Mouse (Mus musculus): ENCODE data around the gene Tspan14. TPM values are rescaled to one million over a fixed set of nuclear protein-coding genes. Genes with fewer than 3 reads are reported as not detected.

Tspan14 gene
- polyA plus RNA-seq, 1 experiment from 2014 or later: 61.7 TPM

DNA sequence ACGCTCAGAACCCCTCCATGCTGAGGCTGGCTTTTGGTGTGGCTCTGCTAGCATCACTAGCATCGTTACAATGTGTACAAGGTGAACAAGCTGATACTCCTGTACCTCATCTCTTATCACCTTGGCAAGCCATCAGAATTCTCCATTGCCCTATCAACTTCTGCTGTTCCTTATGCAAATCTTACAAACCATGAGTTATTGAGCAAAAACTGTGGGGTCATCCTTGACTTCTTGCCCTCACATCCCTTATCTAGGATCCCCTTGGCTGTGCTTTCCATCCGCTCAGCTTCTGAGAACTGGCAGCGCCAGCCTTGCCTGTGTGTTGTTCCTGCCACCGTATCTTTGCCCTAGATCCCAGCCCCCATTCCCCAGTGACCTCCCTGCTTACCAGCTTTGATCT is 22.2 kb upstream of the Tspan14 start:
- Histone ChIP-seq H3K4me3 (ENCODE audit: low read depth, low read length) (no peak overlapping the region), H3K9ac (ENCODE audit: low read depth, low read length) (no peak overlapping the region), H3K27ac (ENCODE audit: low read length) (no peak overlapping the region), H3K27me3 (ENCODE audit: control insufficient read depth, insufficient read depth, low read depth, low read length) (no peaks in the 10 kb centered on the region), H3K36me3 (ENCODE audit: control insufficient read depth, insufficient read depth, low read length) (no peaks in the 10 kb centered on the region), H3K9me3 (replicated peaks; ENCODE audit: control insufficient read depth, low read length, poor library complexity, severe bottlenecking) (no peaks in the 10 kb centered on the region), H3K4me1 (ENCODE audit: control insufficient read depth, insufficient read depth, low read length) (no peaks in the 10 kb centered on the region), H3K4me2 (ENCODE audit: low read length) (no peak overlapping the region)
- ATAC-seq: no peak
- 93% methylated on average over 5 of the region's 5 CpGs for WGBS

- Histone ChIP-seq H3K4me3 (ENCODE audit: low read depth, low read length) (no peak overlapping the region), H3K27ac (ENCODE audit: low read length) (no peak overlapping the region), H3K4me2 (ENCODE audit: low read length) (no peak overlapping the region), H3K4me1 (ENCODE audit: control insufficient read depth, insufficient read depth, low read length) (no peaks in the 10 kb centered on the region), H3K9ac (ENCODE audit: low read depth, low read length) (no peak overlapping the region), H3K27me3 (ENCODE audit: control insufficient read depth, insufficient read depth, low read depth, low read length) (no peaks in the 10 kb centered on the region), H3K36me3 (ENCODE audit: control insufficient read depth, insufficient read depth, low read length) (no peaks in the 10 kb centered on the region), H3K9me3 (replicated peaks; ENCODE audit: control insufficient read depth, low read length, poor library complexity, severe bottlenecking) (no peaks in the 10 kb centered on the region)
- WGBS: 82% methylated on average over 2 of the region's 2 CpGs
- no peak for ATAC-seq
Observed at GRCm38 (mm10) chr14:40987184-40987583, 20.6 kb upstream of the Tspan14 start.

DNA sequence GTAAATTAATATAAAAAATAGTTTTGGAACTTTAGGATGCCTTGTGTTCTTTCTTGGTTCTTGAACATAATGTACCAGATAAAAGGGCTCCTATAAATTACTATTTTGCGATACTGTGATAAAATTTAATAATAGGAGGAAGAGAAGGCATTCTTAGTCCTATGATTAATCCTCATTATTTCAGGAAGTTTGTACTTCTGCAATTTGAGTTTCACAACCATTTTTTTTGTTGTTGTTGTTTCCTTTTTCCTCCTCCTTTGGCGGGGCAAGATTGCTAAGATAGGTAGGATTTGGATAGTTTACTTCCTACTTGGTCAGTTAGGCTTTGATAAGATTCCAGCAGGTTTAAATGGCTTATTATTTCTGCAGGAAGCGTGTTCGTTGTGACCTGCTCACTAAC is 19.0 kb upstream of the Tspan14 start:
- ATAC-seq: no peak
- H3K9ac ChIP-seq (ENCODE audit: low read depth, low read length): no peak overlapping the region
- 87% methylated on average over 4 of the region's 4 CpGs for WGBS
- H3K4me3 ChIP-seq (ENCODE audit: low read depth, low read length): no peak overlapping the region
- no peaks in the 10 kb centered on the region for H3K27me3 ChIP-seq (ENCODE audit: control insufficient read depth, insufficient read depth, low read depth, low read length)
- no peak overlapping the region for H3K4me2 ChIP-seq (ENCODE audit: low read length)
- H3K27ac ChIP-seq (ENCODE audit: low read length): no peak overlapping the region
- H3K4me1 ChIP-seq (ENCODE audit: control insufficient read depth, insufficient read depth, low read length): no peaks in the 10 kb centered on the region
- H3K36me3 ChIP-seq (ENCODE audit: control insufficient read depth, insufficient read depth, low read length): no peaks in the 10 kb centered on the region
- H3K9me3 ChIP-seq (replicated peaks; ENCODE audit: control insufficient read depth, low read length, poor library complexity, severe bottlenecking): no peaks in the 10 kb centered on the region

DNA sequence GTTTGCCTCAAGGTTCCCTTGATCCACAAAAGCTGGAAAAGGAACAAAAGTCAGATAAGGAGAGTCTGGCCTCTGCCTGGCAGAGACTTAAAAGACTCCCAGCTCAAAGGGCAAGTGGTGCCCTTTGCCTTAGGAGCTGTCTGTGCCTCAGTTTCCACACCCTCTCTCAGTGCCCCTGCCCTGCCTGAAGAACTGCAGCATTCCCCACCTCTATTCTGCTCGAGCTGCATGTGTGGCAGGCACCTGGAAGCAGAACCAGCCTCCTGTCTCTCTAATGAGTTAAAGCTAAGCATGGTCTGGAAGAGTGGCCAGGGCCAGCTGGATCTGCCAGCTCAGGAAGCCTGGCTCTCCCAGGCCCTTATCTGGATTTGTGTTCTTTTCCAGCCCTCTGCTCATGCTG is 13.1 kb upstream of the Tspan14 start:
- Histone ChIP-seq H3K4me1 (ENCODE audit: control insufficient read depth, insufficient read depth, low read length) (no peaks in the 10 kb centered on the region), H3K4me2 (ENCODE audit: low read length) (no peak overlapping the region), H3K27me3 (ENCODE audit: control insufficient read depth, insufficient read depth, low read depth, low read length) (no peaks in the 10 kb centered on the region), H3K27ac (ENCODE audit: low read length) (no peak overlapping the region), H3K9me3 (replicated peaks; ENCODE audit: control insufficient read depth, low read length, poor library complexity, severe bottlenecking) (no peaks in the 10 kb centered on the region), H3K4me3 (ENCODE audit: low read depth, low read length) (no peak overlapping the region), H3K9ac (ENCODE audit: low read depth, low read length) (no peak overlapping the region), H3K36me3 (ENCODE audit: control insufficient read depth, insufficient read depth, low read length) (no peaks in the 10 kb centered on the region)
- ATAC-seq: no peak
- 78% methylated on average over 1 of the region's 1 CpGs for WGBS

DNA sequence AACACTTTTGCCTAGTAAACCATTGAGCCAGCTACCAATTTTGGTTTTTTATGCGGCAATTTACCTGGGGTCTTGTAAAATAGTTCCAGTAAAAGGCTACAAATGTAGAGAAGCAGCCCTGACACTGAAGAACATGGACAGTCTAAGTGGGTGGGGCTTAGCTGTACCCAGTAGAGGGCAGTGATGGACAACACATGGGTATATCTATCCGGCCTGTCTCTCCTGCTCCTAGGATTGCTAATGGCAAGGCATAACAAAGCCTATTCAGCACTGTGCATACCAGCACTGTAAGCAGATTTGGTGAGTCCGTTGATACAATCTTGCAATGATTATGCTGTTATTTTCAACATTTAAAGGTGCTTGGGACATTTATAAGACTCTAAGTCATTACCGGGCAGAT is 12.4 kb upstream of the Tspan14 start:
- no peak for ATAC-seq
- no peaks in the 10 kb centered on the region for H3K27me3 ChIP-seq (ENCODE audit: control insufficient read depth, insufficient read depth, low read depth, low read length)
- H3K36me3 ChIP-seq (ENCODE audit: control insufficient read depth, insufficient read depth, low read length): no peaks in the 10 kb centered on the region
- H3K27ac ChIP-seq (ENCODE audit: low read length): no peak overlapping the region
- no peak overlapping the region for H3K4me3 ChIP-seq (ENCODE audit: low read depth, low read length)
- no peaks in the 10 kb centered on the region for H3K9me3 ChIP-seq (replicated peaks; ENCODE audit: control insufficient read depth, low read length, poor library complexity, severe bottlenecking)
- H3K9ac ChIP-seq (ENCODE audit: low read depth, low read length): no peak overlapping the region
- no peak overlapping the region for H3K4me2 ChIP-seq (ENCODE audit: low read length)
- 45% methylated on average over 4 of the region's 4 CpGs for WGBS
- no peaks in the 10 kb centered on the region for H3K4me1 ChIP-seq (ENCODE audit: control insufficient read depth, insufficient read depth, low read length)

GRCm38 (mm10) chr14:40975127-40975721 is 8.6 kb upstream of the Tspan14 start:
- Histone ChIP-seq H3K36me3 (ENCODE audit: control insufficient read depth, insufficient read depth, low read length) (no peaks in the 10 kb centered on the region), H3K4me2 (ENCODE audit: low read length) (no peak overlapping the region), H3K4me1 (ENCODE audit: control insufficient read depth, insufficient read depth, low read length) (no peaks in the 10 kb centered on the region), H3K9me3 (replicated peaks; ENCODE audit: control insufficient read depth, low read length, poor library complexity, severe bottlenecking) (no peaks in the 10 kb centered on the region), H3K27ac (ENCODE audit: low read length) (no peak overlapping the region), H3K4me3 (ENCODE audit: low read depth, low read length) (no peak overlapping the region), H3K27me3 (ENCODE audit: control insufficient read depth, insufficient read depth, low read depth, low read length) (no peaks in the 10 kb centered on the region), H3K9ac (ENCODE audit: low read depth, low read length) (no peak overlapping the region)
- peak; percentile 67 for ATAC-seq
- 77% methylated on average over 6 of the region's 6 CpGs for WGBS

DNA sequence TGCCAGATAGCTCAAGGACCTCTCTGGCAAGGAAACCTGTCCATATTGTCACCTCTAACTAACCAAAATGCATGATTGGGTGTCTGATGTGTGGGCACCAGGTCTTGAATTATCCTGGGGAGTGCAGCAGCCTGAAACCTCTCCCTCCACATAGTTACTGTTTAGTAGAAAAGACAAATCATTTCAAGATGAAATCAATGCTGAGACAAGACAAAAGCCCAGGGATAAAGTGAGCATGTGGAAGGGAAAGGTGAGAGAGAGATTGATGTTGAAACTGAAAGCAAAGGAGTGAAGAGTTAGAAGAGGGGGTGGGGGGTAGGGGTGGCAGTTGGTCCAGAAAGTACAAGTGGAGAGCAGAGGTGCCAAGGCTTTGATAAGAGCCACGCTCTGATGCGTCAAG is 1.4 kb upstream of the Tspan14 start:
- Histone ChIP-seq H3K9me3 (replicated peaks; ENCODE audit: control insufficient read depth, low read length, poor library complexity, severe bottlenecking) (no peaks in the 10 kb centered on the region), H3K4me3 (ENCODE audit: low read depth, low read length) (peak overlapping the region; percentile 97; the same call in 1 of the 2 replicates), H3K27ac (ENCODE audit: low read length) (peak overlapping the region; percentile 88; the same call in 1 of the 2 replicates), H3K4me1 (ENCODE audit: control insufficient read depth, insufficient read depth, low read length) (peaks cover 30% of the 10 kb centered on the region), H3K9ac (ENCODE audit: low read depth, low read length) (no peak overlapping the region; the same call in 1 of the 2 replicates), H3K27me3 (ENCODE audit: control insufficient read depth, insufficient read depth, low read depth, low read length) (no peaks in the 10 kb centered on the region), H3K4me2 (ENCODE audit: low read length) (peak overlapping the region; percentile 94), H3K36me3 (ENCODE audit: control insufficient read depth, insufficient read depth, low read length) (no peaks in the 10 kb centered on the region)
- WGBS: 79% methylated on average over 2 of the region's 2 CpGs
- ATAC-seq: no peak

DNA sequence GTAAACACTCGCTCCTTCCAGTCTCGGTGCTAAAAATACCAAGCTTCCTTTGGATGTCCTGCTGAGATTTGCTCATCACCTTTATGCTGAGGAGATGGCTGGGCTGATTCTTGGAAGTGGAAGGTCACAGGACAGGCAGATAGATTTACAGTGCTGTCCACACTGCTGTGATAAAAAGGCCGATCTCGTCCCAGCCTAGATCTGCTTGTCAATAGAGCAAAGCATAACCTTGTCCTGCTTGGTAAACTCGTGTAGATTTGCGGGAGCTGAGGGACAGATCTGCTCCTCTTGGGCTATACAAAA is 942 bp upstream of the Tspan14 start:
- ATAC-seq: peak; percentile 8
- Histone ChIP-seq H3K27me3 (ENCODE audit: control insufficient read depth, insufficient read depth, low read depth, low read length) (no peaks in the 10 kb centered on the region), H3K4me3 (ENCODE audit: low read depth, low read length) (peak overlapping the region; percentile 97), H3K36me3 (ENCODE audit: control insufficient read depth, insufficient read depth, low read length) (no peaks in the 10 kb centered on the region), H3K9ac (ENCODE audit: low read depth, low read length) (peak overlapping the region; percentile 69), H3K27ac (ENCODE audit: low read length) (peak overlapping the region; percentile 88), H3K4me1 (ENCODE audit: control insufficient read depth, insufficient read depth, low read length) (peaks cover 30% of the 10 kb centered on the region), H3K9me3 (replicated peaks; ENCODE audit: control insufficient read depth, low read length, poor library complexity, severe bottlenecking) (no peaks in the 10 kb centered on the region), H3K4me2 (ENCODE audit: low read length) (peak overlapping the region; percentile 94)
- whole genome bisulfite sequencing: 1% methylated on average over 6 of the region's 6 CpGs

DNA sequence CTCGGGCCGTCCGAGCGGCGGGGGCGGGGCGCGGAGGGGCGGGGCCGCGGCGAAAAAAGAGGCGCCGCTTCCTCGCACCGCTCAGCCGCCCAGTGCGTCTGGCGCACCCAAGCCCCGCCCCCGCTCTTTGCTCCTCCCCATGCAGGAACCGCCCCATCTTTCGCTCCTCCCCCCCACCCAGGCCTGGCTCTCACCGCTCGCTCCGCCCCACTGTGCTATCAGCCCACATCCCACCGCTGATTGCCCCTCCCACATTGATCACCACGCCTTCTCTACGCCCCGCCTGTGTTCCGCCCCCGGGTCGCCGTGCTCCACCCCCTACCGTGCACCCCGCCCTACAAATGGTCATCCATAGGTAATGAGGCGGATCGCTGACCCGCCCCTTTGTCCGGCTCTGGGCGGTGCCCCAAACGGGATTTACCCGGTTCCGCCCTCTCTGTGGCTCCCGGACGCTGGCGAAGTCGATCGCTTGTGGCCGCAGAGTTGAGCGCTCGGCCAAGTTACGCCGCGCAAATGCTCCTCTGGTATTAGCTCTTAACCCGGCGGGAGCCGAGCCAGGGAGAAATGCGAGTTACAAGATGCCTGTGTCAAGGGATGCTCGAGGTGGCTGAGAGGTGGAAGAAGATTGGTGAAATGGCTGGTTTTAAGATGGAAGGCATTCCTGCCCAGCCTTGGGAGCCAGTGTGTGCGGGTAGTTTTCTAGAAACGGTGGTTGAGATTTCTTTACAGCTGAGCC is 423 bp upstream of the Tspan14 start:
- under 1% methylated on average over 50 of the region's 62 CpGs for WGBS
- Histone ChIP-seq H3K27ac (ENCODE audit: low read length) (peak overlapping the region; percentile 88), H3K36me3 (ENCODE audit: control insufficient read depth, insufficient read depth, low read length) (no peaks in the 10 kb centered on the region), H3K27me3 (ENCODE audit: control insufficient read depth, insufficient read depth, low read depth, low read length) (no peaks in the 10 kb centered on the region), H3K4me1 (ENCODE audit: control insufficient read depth, insufficient read depth, low read length) (peaks cover 30% of the 10 kb centered on the region), H3K9ac (ENCODE audit: low read depth, low read length) (peak overlapping the region; percentile 94), H3K4me2 (ENCODE audit: low read length) (peak overlapping the region; percentile 94), H3K9me3 (replicated peaks; ENCODE audit: control insufficient read depth, low read length, poor library complexity, severe bottlenecking) (no peaks in the 10 kb centered on the region), H3K4me3 (ENCODE audit: low read depth, low read length) (peak overlapping the region; percentile 97)
- peak; percentile 90 for ATAC-seq
